Mouse (Mus musculus): Measurements from ENCODE around the gene Bola1. TPM values are rescaled to one million over a fixed set of nuclear protein-coding genes. Genes with fewer than 3 reads are reported as not detected.
A peak's percentile ranks its signal among the peaks of the same experiment; 100 is the strongest.
"Not testable (repeated sequence)": the region's sequence is repeated elsewhere in the genome, so short reads cannot be mapped to it uniquely, and the experiment has no call there.

Bola1 gene
- polyA plus RNA-seq, 1 experiment from 2014 or later: 60.7 TPM

GRCm38 (mm10) chr3:96231758-96232120, 12.2 kb upstream of the Bola1 start:
- Histone ChIP-seq H3K9ac (no peak overlapping the region), H3K4me2 (replicated peaks) (no peak overlapping the region), H3K9me3 (no peaks in the 10 kb centered on the region), H3K4me3 (replicated peaks) (no peak overlapping the region), H3K36me3 (no peaks in the 10 kb centered on the region), H3K27me3 (replicated peaks) (no peaks in the 10 kb centered on the region), H3K4me1 (replicated peaks) (peaks cover 1% of the 10 kb centered on the region), H3K27ac (no peak overlapping the region)
- no peak for ATAC-seq
- WGBS: 57% methylated on average over 2 of the region's 2 CpGs

- H3K4me2 ChIP-seq (replicated peaks): no peak overlapping the region
- 78% methylated on average over 4 of the region's 4 CpGs for WGBS
- no peak overlapping the region for H3K4me3 ChIP-seq (replicated peaks)
- no peaks in the 10 kb centered on the region for H3K27me3 ChIP-seq (replicated peaks)
- no peak overlapping the region for H3K9ac ChIP-seq
- no peaks in the 10 kb centered on the region for H3K9me3 ChIP-seq
- no peak for ATAC-seq
- H3K36me3 ChIP-seq: no peaks in the 10 kb centered on the region
- no peaks in the 10 kb centered on the region for H3K4me1 ChIP-seq (replicated peaks)
- H3K27ac ChIP-seq: no peak overlapping the region
These were observed 11.6 kb upstream of the Bola1 start for GRCm38 (mm10) chr3:96230910-96231757.

GRCm38 (mm10) chr3:96230404-96230803, 10.9 kb upstream of the Bola1 start:
- Histone ChIP-seq H3K27me3 (replicated peaks) (no peaks in the 10 kb centered on the region), H3K36me3 (no peaks in the 10 kb centered on the region), H3K9me3 (no peaks in the 10 kb centered on the region), H3K4me2 (replicated peaks) (no peak overlapping the region), H3K9ac (no peak overlapping the region), H3K4me1 (replicated peaks) (no peaks in the 10 kb centered on the region), H3K27ac (no peak overlapping the region), H3K4me3 (replicated peaks) (no peak overlapping the region)
- 75% methylated on average over 2 of the region's 2 CpGs for WGBS
- ATAC-seq: no peak

DNA sequence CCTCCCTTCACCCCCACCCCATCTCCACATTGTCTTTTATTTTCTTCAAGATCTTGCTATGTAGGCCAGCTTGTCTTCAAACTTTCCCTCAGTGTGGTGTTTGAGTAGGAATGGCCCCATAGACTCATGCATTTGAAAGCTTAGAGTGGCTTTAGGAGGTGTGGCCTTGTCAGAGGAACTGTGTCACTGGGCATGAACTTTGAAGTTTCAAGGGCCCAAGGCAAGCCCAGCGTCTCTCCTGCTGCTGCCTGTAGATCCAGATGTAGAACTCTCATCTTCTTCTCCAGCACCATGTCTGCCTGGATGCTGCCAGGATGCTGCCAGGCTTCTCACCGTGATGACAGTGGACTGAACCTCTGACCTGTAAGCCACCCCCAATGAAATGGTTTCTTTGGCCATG, 9.3 kb upstream of the Bola1 start:
- Histone ChIP-seq H3K4me1 (replicated peaks) (0 out of 2 replicates have a peak, but pooled peaks cover under 1% of the 10 kb centered on the region), H3K9ac (no peak overlapping the region), H3K36me3 (no peaks in the 10 kb centered on the region), H3K27ac (no peak overlapping the region), H3K9me3 (no peaks in the 10 kb centered on the region), H3K27me3 (replicated peaks) (no peaks in the 10 kb centered on the region), H3K4me2 (replicated peaks) (no peak overlapping the region), H3K4me3 (replicated peaks) (no peak overlapping the region)
- ATAC-seq: no peak
- WGBS: 48% methylated on average over 2 of the region's 2 CpGs

GRCm38 (mm10) chr3:96226695-96227648, 7.5 kb upstream of the Bola1 start:
- Histone ChIP-seq H3K4me1 (replicated peaks) (0 out of 2 replicates have a peak, but pooled peaks cover 6% of the 10 kb centered on the region), H3K27ac (no peak overlapping the region), H3K9me3 (no peaks in the 10 kb centered on the region), H3K4me3 (replicated peaks) (no peak overlapping the region), H3K27me3 (replicated peaks) (no peaks in the 10 kb centered on the region), H3K9ac (no peak overlapping the region), H3K36me3 (no peaks in the 10 kb centered on the region), H3K4me2 (replicated peaks) (no peak overlapping the region)
- 60% methylated on average over 8 of the region's 8 CpGs for WGBS
- ATAC-seq: 0 out of 2 replicates have a peak, but pooled peaks have one; percentile 40

- no peak overlapping the region for H3K4me3 ChIP-seq (replicated peaks)
- ATAC-seq: no peak
- H3K27ac ChIP-seq: no peak overlapping the region
- no peak overlapping the region for H3K4me2 ChIP-seq (replicated peaks)
- no peak overlapping the region for H3K9ac ChIP-seq
- H3K9me3 ChIP-seq: no peaks in the 10 kb centered on the region
- H3K36me3 ChIP-seq: no peaks in the 10 kb centered on the region
- peaks cover 11% of the 10 kb centered on the region; the same call in 1 of the 2 replicates for H3K4me1 ChIP-seq (replicated peaks)
- WGBS: 49% methylated on average over 2 of the region's 2 CpGs
- no peaks in the 10 kb centered on the region for H3K27me3 ChIP-seq (replicated peaks)
These were observed 5.9 kb upstream of the Bola1 start for GRCm38 (mm10) chr3:96225421-96225820.

DNA sequence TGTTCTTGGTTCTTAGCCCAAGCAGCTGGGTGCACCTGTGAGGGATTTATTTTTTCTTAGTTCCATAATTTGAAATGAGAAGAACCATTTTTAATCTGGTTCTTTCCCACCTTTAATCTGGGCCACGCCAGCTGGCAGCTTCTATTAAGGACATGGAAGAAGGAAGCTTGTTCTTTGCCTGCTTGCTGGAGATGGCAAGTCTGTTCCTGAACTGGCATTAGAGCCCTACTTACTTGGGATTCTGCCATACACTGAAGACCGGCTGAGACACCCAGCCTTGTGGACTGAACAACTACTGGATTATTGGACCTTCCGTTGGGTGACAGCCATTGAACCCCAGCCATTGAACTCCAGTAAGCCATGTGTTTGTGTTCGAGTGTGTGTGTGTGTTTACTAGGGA, 3.3 kb upstream of the Bola1 start:
- WGBS: 88% methylated on average over 4 of the region's 4 CpGs
- Histone ChIP-seq H3K9me3 (no peaks in the 10 kb centered on the region), H3K4me3 (replicated peaks) (no peak overlapping the region), H3K36me3 (no peaks in the 10 kb centered on the region), H3K27ac (no peak overlapping the region), H3K27me3 (replicated peaks) (no peaks in the 10 kb centered on the region), H3K4me2 (replicated peaks) (peak overlapping the region; percentile 83; the same call in 1 of the 2 replicates), H3K9ac (no peak overlapping the region; the same call in 1 of the 2 replicates), H3K4me1 (replicated peaks) (peaks cover 11% of the 10 kb centered on the region; the same call in 1 of the 2 replicates)
- ATAC-seq: no peak

GRCm38 (mm10) chr3:96221640-96222038, 2.1 kb upstream of the Bola1 start:
- Histone ChIP-seq H3K9ac (peak overlapping the region; percentile 44), H3K4me2 (replicated peaks) (peak overlapping the region; percentile 83), H3K27ac (peak overlapping the region; percentile 98), H3K9me3 (no peaks in the 10 kb centered on the region), H3K4me1 (replicated peaks) (peaks cover 11% of the 10 kb centered on the region; the same call in 1 of the 2 replicates), H3K4me3 (replicated peaks) (peak overlapping the region; percentile 56), H3K27me3 (replicated peaks) (no peaks in the 10 kb centered on the region), H3K36me3 (no peaks in the 10 kb centered on the region)
- no peak for ATAC-seq
- WGBS: 24% methylated on average over 9 of the region's 9 CpGs

- Histone ChIP-seq H3K4me1 (replicated peaks) (peaks cover 11% of the 10 kb centered on the region; the same call in 1 of the 2 replicates), H3K4me3 (replicated peaks) (peak within 1 kb of the TSS; percentile 56), H3K27ac (peak within 1 kb of the TSS; percentile 98), H3K36me3 (no peaks in the 10 kb centered on the region), H3K27me3 (replicated peaks) (no peaks in the 10 kb centered on the region), H3K9ac (peak within 1 kb of the TSS; percentile 73), H3K9me3 (no peaks in the 10 kb centered on the region), H3K4me2 (replicated peaks) (peak within 1 kb of the TSS; percentile 83)
- WGBS: under 1% methylated on average over 43 of the region's 43 CpGs
- ATAC-seq: peak; percentile 94
These were observed 1.5 kb upstream of the Bola1 start, which contains the start of the genes Hist2h2ac and Hist2h2be for GRCm38 (mm10) chr3:96220765-96221639. Hist2h2ac (minus strand) TSS chr3:96220880. Hist2h2be (plus strand) TSS chr3:96221119.

DNA sequence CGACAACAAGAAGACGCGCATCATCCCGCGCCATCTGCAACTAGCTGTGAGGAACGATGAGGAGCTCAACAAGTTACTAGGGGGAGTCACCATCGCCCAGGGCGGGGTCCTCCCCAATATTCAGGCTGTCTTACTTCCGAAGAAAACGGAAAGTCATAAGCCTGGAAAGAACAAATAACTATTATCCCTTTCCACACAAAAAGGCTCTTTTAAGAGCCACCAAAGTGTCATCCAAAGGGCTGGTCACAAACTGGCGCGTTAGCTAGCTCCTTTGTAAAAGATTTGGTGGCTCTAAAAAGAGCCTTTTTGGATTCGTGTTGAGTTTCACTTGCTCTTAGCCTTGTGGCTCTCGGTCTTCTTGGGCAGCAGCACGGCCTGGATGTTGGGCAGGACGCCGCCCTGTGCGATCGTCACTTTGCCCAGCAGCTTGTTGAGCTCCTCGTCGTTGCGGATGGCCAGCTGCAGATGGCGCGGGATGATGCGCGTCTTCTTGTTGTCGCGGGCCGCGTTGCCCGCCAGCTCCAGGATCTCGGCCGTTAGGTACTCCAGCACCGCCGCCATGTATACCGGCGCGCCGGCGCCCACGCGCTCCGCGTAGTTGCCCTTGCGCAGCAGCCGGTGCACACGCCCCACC, 739 bp upstream of the Bola1 start:
- WGBS: under 1% methylated on average over 37 of the region's 47 CpGs
- peak overlapping the region; percentile 73 for H3K9ac ChIP-seq
- peak overlapping the region; percentile 56 for H3K4me3 ChIP-seq (replicated peaks)
- H3K27ac ChIP-seq: peak overlapping the region; percentile 98
- peak; percentile 7; the same call in 1 of the 2 replicates for ATAC-seq
- H3K36me3 ChIP-seq; H3K27me3 ChIP-seq (replicated peaks); H3K9me3 ChIP-seq: not testable (repeated sequence)
- peak overlapping the region; percentile 83 for H3K4me2 ChIP-seq (replicated peaks)
- peaks cover 13% of the 10 kb centered on the region; the same call in 1 of the 2 replicates for H3K4me1 ChIP-seq (replicated peaks)

GRCm38 (mm10) chr3:96219191-96219641, 293 bp downstream of the Bola1 start:
- peak overlapping the region; percentile 56 for H3K4me3 ChIP-seq (replicated peaks)
- H3K4me1 ChIP-seq (replicated peaks): peaks cover 13% of the 10 kb centered on the region; the same call in 1 of the 2 replicates
- no peaks in the 10 kb centered on the region for H3K27me3 ChIP-seq (replicated peaks)
- no peaks in the 10 kb centered on the region for H3K36me3 ChIP-seq
- H3K27ac ChIP-seq: peak overlapping the region; percentile 98
- peak overlapping the region; percentile 55 for H3K9ac ChIP-seq
- H3K9me3 ChIP-seq: no peaks in the 10 kb centered on the region
- WGBS: under 1% methylated on average over 12 of the region's 12 CpGs
- peak; percentile 11 for ATAC-seq
- peak overlapping the region; percentile 83 for H3K4me2 ChIP-seq (replicated peaks)
